Mouse (Mus musculus) midbrain, postnatal 0 days (tissue): ENCODE measurements around the gene Aipl1. TPM values are rescaled to one million over a fixed set of nuclear protein-coding genes. Genes with fewer than 3 reads are reported as not detected.
A peak's percentile ranks its signal among the peaks of the same experiment; 100 is the strongest.

Experiments used
- ATAC-seq: fragments of 200-750 bp; cut with Nextera tagmentation; 2 replicates; pipeline ENCODE4 v1.8.0; 2017; ENCODE audit warnings: moderate number of reproducible peaks, mild to moderate bottlenecking, moderate TSS enrichment, moderate library complexity; ENCODE audit not compliant: low FRiP score
- DNase-seq: peaks from one replicate; pipeline ENCODE4 v3.0.0-alpha.2; 2015; ENCODE audit warnings: low spot score
- H3K27ac ChIP-seq: fragments of 300-500 bp; sonication (generic); 2 replicates; pipeline ENCODE4 v1.5.1; 2014; ENCODE audit warnings: low read depth, mild to moderate bottlenecking, low read length, mixed read lengths
- H3K27me3 ChIP-seq: fragments of 300-500 bp; sonication (generic); 2 replicates; pipeline ENCODE4 v1.6.1; 2014; ENCODE audit warnings: low read length, control low read depth, mixed read lengths; ENCODE audit not compliant: insufficient read depth
- H3K36me3 ChIP-seq: fragments of 300-500 bp; sonication (generic); 2 replicates; pipeline ENCODE4 v1.6.1; 2014; ENCODE audit warnings: low read length, control low read depth, mixed read lengths; ENCODE audit not compliant: insufficient read depth
- H3K4me1 ChIP-seq: fragments of 300-500 bp; sonication (generic); 2 replicates; pipeline ENCODE4 v1.6.1; 2014; ENCODE audit warnings: mild to moderate bottlenecking, control low read depth, antibody characterized with exemption, low read length, mixed read lengths; ENCODE audit not compliant: insufficient read depth
- H3K4me2 ChIP-seq: fragments of 300-500 bp; sonication (generic); 2 replicates; pipeline ENCODE4 v1.6.1; 2014; ENCODE audit warnings: low read depth, mild to moderate bottlenecking, low read length, mixed read lengths; ENCODE audit not compliant: poor library complexity, severe bottlenecking
- H3K4me3 ChIP-seq: fragments of 300-500 bp; sonication (generic); 2 replicates; pipeline ENCODE4 v1.5.1; 2014; ENCODE audit warnings: low read depth, mild to moderate bottlenecking, low read length, moderate library complexity
- H3K9ac ChIP-seq: fragments of 300-500 bp; sonication (generic); replicated peaks from 2 replicates; pipeline ENCODE4 v1.6.1; 2014; ENCODE audit warnings: mild to moderate bottlenecking, low read length, moderate library complexity, mixed read lengths; ENCODE audit not compliant: poor library complexity, severe bottlenecking
- H3K9me3 ChIP-seq: fragments of 300-500 bp; sonication (generic); 2 replicates; pipeline ENCODE4 v1.6.1; 2016; ENCODE audit warnings: low read length, control low read depth
- CTCF ChIP-seq: IDR thresholded peaks from 2 replicates; pipeline ENCODE4 v1.5.1; 2016; ENCODE audit warnings: antibody characterized with exemption, mild to moderate bottlenecking
- WGBS: fragments of 180-500 bp; shearing (Covaris S2); extraction: QIAGEN DNeasy Blood & Tissue Kit; methylation state at CpG from one replicate; pipeline ENCODE4 v1.1.7; 2014; 5-methylcytosine and 5-hydroxymethylcytosine counted together
- polyA plus RNA-seq: library from polyadenylated mRNA; unstranded; fragments of >200 nt; fragmentation: Nextera tagmentation; extraction: Ambion mirVana; gene quantifications from 2 replicates; pipeline ENCODE4 v1.2.1, GENCODE M21; 2015
- total RNA-seq: library from RNA; depleted of rRNA; stranded (reverse); fragments of >200 nt; gene quantifications from 2 replicates; pipeline ENCODE4 v1.2.3, GENCODE M21; 2014; rRNA removed

The Aipl1 gene
- total RNA-seq (0.47 and 0.55 TPM in 2 replicates), polyA plus RNA-seq (0.50 and 0.51 TPM in 2 replicates)

DNA sequence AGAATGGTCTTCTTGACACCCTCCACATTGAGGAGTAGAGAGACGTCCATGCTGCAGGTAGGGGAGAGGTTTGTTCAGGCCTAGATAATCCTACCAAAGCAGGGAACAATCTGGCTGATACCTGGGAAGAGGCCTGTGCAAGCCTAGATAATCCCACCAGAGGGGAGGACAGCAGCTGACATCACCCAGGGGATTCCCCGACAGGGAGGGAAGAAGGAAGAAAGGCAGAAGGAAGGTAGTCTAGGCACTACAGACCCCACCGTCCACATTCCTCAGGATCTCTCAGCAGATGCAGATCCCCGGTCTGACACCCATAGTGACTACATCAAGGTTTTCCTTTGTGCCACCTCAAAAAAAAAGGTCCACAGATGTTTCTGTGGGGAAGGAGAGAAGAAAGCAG lies at the start of gene Aipl1:
Gene Aipl1 (minus strand): TSS at position 101 of the 400 bp plus-strand sequence.
- ATAC-seq (no peak), DNase-seq (no peak)
- H3K4me2 ChIP-seq: no peak within 1 kb of the TSS
- H3K9ac ChIP-seq: no peak within 1 kb of the TSS
- no peaks in the 10 kb centered on the region for H3K27me3 ChIP-seq
- TF ChIP-seq CTCF: no peak
- no peaks in the 10 kb centered on the region for H3K36me3 ChIP-seq
- peaks cover 15% of the 10 kb centered on the region; the same call in 1 of the 2 replicates for H3K4me1 ChIP-seq
- WGBS: 55% methylated on average over 4 of the region's 4 CpGs
- H3K27ac ChIP-seq: no peak within 1 kb of the TSS
- H3K9me3 ChIP-seq: no peaks in the 10 kb centered on the region
- no peak within 1 kb of the TSS for H3K4me3 ChIP-seq

DNA sequence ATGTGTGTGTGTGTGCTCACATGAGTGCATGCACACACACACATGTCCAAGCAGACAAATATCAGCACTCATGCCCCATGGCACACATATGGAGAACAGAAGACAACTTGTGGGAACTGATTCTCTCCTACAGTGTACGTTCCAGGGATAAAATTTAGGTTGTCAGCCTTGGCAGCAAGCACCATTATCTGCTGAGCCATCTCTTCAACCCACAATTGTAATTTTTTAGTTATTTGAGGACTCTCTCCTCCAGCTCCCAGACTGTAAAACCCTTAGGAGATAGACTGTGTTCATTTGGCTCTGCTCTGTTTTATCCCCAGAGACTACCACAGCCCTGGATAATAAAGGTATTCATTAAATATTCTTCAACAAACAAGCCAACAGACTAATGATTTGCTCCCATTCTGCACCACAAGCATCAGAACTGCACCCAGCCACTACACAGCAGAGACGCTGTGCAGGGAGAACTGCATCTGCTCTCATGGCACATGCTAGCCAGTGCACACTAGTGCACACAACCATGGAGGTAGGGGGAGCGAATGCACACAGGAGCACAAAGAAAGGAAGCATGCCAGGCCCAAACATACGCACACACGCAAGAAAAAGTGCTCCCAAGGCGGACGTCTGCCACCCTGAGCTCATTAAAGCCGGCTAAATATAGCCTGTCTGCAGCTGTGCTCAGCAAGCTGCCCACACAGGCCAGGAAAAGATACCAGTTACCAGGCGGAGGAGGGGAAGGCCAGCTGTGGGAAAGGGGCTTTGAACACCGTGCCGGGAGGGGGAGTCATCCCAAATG lies 49.1 kb upstream of the Aipl1 start:
- Histone ChIP-seq H3K4me3 (no peak overlapping the region), H3K9me3 (no peaks in the 10 kb centered on the region), H3K27ac (peak overlapping the region; percentile 85), H3K4me2 (no peak overlapping the region), H3K4me1 (peaks cover 9% of the 10 kb centered on the region), H3K9ac (0 out of 2 replicates have a peak overlapping the region, but pooled peaks have one; percentile 13), H3K36me3 (no peaks in the 10 kb centered on the region), H3K27me3 (no peaks in the 10 kb centered on the region)
- ATAC-seq (peak; percentile 68; the same call in 1 of the 2 replicates), DNase-seq (peak; percentile 78)
- WGBS: 20% methylated on average over 11 of the region's 11 CpGs
- no peak for TF ChIP-seq CTCF

DNA sequence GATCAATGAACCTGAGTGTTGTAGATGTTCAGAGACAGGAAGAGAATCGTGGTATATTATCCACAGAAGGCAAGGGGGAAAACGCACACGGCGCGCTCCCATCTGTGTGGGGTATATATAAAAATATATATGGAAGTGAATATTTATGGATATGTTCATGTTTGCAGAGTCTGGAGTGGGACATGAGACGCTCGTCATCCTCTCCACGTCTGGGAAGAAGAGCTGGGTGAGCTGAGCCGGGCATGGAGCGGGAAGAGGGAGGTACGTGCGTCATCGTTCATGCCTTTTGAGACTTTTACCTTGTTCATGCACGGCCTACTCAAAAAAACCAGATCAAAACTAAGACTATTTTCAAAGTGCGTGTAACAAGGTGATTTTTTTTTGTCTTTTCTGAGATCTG lies 47.0 kb upstream of the Aipl1 start:
- Histone ChIP-seq H3K4me1 (peaks cover 9% of the 10 kb centered on the region), H3K4me2 (no peak overlapping the region), H3K4me3 (no peak overlapping the region), H3K27ac (no peak overlapping the region), H3K36me3 (no peaks in the 10 kb centered on the region), H3K9me3 (no peaks in the 10 kb centered on the region), H3K27me3 (no peaks in the 10 kb centered on the region), H3K9ac (no peak overlapping the region)
- ATAC-seq: no peak
- TF ChIP-seq CTCF: no peak
- 92% methylated on average over 15 of the region's 15 CpGs for WGBS
- DNase-seq: no peak

DNA sequence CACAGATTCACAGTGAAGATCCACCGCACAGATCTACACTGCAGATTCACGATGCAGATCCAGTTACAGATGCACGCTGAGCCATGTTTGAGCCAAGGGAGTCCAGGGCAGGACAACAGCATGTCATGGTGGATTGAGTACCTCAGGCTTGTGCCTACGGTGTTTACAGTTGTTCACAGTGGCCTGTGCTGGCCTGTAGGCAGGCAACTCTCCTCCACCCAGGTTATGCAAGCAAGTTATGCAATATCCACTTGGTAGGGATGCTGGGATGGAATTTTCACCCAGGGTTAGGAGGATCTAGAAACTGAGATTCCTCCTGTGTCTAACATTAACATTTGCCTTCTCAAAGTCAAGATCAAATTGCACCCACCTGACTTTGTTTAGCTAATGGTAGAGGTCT lies 45.3 kb upstream of the Aipl1 start:
- Histone ChIP-seq H3K36me3 (no peaks in the 10 kb centered on the region), H3K9ac (no peak overlapping the region), H3K27ac (no peak overlapping the region), H3K4me2 (no peak overlapping the region), H3K9me3 (no peaks in the 10 kb centered on the region), H3K4me3 (no peak overlapping the region), H3K4me1 (peaks cover 9% of the 10 kb centered on the region), H3K27me3 (no peaks in the 10 kb centered on the region)
- DNase-seq (no peak), ATAC-seq (no peak)
- WGBS: 90% methylated on average over 4 of the region's 4 CpGs
- TF ChIP-seq CTCF: no peak

GRCm38 (mm10) chr11:72080461-72080860 lies 43.2 kb upstream of the Aipl1 start:
- no peaks in the 10 kb centered on the region for H3K36me3 ChIP-seq
- DNase-seq: no peak
- no peaks in the 10 kb centered on the region for H3K27me3 ChIP-seq
- H3K4me2 ChIP-seq: no peak overlapping the region
- H3K27ac ChIP-seq: no peak overlapping the region
- H3K9me3 ChIP-seq: no peaks in the 10 kb centered on the region
- H3K9ac ChIP-seq: no peak overlapping the region
- ATAC-seq: no peak
- WGBS: 69% methylated on average over 6 of the region's 6 CpGs
- no peak for TF ChIP-seq CTCF
- H3K4me3 ChIP-seq: no peak overlapping the region
- H3K4me1 ChIP-seq: no peaks in the 10 kb centered on the region

- DNase-seq (peak; percentile 35), ATAC-seq (no peak)
- Histone ChIP-seq H3K4me3 (no peak overlapping the region), H3K4me1 (no peaks in the 10 kb centered on the region), H3K36me3 (peaks cover 6% of the 10 kb centered on the region; the same call in 1 of the 2 replicates), H3K4me2 (no peak overlapping the region), H3K27me3 (no peaks in the 10 kb centered on the region), H3K9ac (no peak overlapping the region), H3K9me3 (no peaks in the 10 kb centered on the region), H3K27ac (no peak overlapping the region)
- WGBS: 24% methylated on average over 4 of the region's 4 CpGs
- TF ChIP-seq CTCF: no peak
These were observed 41.3 kb upstream of the Aipl1 start for GRCm38 (mm10) chr11:72078647-72079046.
